23 mouse cellular contexts compared by ENCODE assay signal in the genomic region with DNA sequence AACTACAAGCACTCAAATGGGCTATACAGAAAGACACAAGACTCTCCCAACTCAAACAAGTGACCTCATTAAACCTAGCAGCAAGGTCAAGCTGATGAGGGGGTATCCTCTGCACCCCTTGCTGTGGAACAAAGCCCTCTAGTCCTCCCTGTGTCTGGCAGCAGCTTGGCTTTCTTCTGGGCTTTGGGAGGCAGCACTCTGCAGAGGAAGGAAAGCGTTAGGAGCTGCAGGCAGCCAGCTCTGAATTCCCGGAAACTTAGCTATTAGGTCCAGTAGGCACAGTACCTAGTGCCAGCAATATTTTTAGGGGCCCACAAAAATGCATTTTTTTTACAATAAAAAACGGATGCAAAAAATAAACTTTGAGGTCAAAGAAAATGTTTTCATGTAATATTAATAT. TPM values are rescaled to one million over a fixed set of nuclear protein-coding genes. Genes with fewer than 3 reads are reported as not detected.
DNase-seq lines count a peak whose midpoint lies in the region; ATAC-seq and TF ChIP-seq lines count a peak whose summit lies in the region.
"Had no signal": no experiment of that assay in that cellular context is flagged by ENCODE, and none has a peak within 500 bp of the region (broad histone marks: within the 10 kb centered on the region; RNA-seq: fewer than 3 reads in every experiment).

No protein-coding gene starts in this region.

- H3K9ac ChIP-seq in lung, embryonic 14.5 days, result no peak overlapping the region
- H3K9ac ChIP-seq in liver, embryonic 12.5 days, result no peak overlapping the region
- H3K9ac ChIP-seq in stomach, postnatal 0 days (ENCODE audit: low read length), result no peak overlapping the region
- H3K9ac ChIP-seq: forebrain, embryonic 12.5 days; heart, embryonic 15.5 days; limb, embryonic 12.5 days; liver, embryonic 14.5 days; midbrain, embryonic 12.5 days had no signal

- H3K27ac ChIP-seq in gastrocnemius, adult 2 months, result peak overlapping the region; percentile 66
- H3K27ac ChIP-seq in lung, embryonic 14.5 days (ENCODE audit: low read depth), result peak overlapping the region; percentile 7; the same call in 1 of the 2 replicates
- no peak overlapping the region for H3K27ac ChIP-seq in liver, embryonic 12.5 days
- H3K27ac ChIP-seq in stomach, postnatal 0 days (replicated peaks), result no peak overlapping the region
- H3K27ac ChIP-seq: forebrain, embryonic 12.5 days; hindbrain, embryonic 10.5 days; hindbrain, postnatal 0 days; liver, embryonic 14.5 days; midbrain, embryonic 12.5 days had no signal

- DNase-seq in gastrocnemius, adult 2 months, result no peak
- no peak for DNase-seq in gastrocnemius, postnatal 36 days
- DNase-seq in lung, embryonic 14.5 days, result peak; percentile 16
- no peak for DNase-seq in lung, adult 18-20 months
- peak; percentile 22 for DNase-seq in kidney, postnatal 10 days
- DNase-seq in lung, postnatal 25 days (ENCODE audit: low spot score), result peak; percentile 10
- no peak for DNase-seq in stomach, postnatal 0 days (ENCODE audit: low spot score)
- DNase-seq: adrenal gland, postnatal 25 days; cerebellum, adult 18-20 months; cerebellum, postnatal 36 days; gastrocnemius, postnatal 10 days; thymus, postnatal 36 days had no signal

- H3K9me3 ChIP-seq in lung, embryonic 14.5 days (ENCODE audit: low read depth, low read length), result no peaks in the 10 kb centered on the region
- no peaks in the 10 kb centered on the region for H3K9me3 ChIP-seq in liver, embryonic 12.5 days (replicated peaks)
- no peaks in the 10 kb centered on the region for H3K9me3 ChIP-seq in stomach, postnatal 0 days (ENCODE audit: control insufficient read depth, low read length)
- H3K9me3 ChIP-seq: forebrain, embryonic 12.5 days; G1E; heart, embryonic 15.5 days; hindbrain, embryonic 10.5 days; limb, embryonic 12.5 days; midbrain, embryonic 12.5 days had no signal

- no peak overlapping the region for H3K4me2 ChIP-seq in lung, embryonic 14.5 days
- no peak overlapping the region for H3K4me2 ChIP-seq in liver, embryonic 12.5 days
- H3K4me2 ChIP-seq in stomach, postnatal 0 days (replicated peaks; ENCODE audit: low read depth), result no peak overlapping the region
- H3K4me2 ChIP-seq: forebrain, embryonic 12.5 days; heart, embryonic 15.5 days; limb, embryonic 12.5 days; midbrain, embryonic 12.5 days had no signal

- no peak overlapping the region for H3K4me3 ChIP-seq in gastrocnemius, adult 2 months
- no peak overlapping the region for H3K4me3 ChIP-seq in lung, embryonic 14.5 days (ENCODE audit: low read depth, low read length)
- H3K4me3 ChIP-seq in liver, embryonic 12.5 days, result no peak overlapping the region
- no peak overlapping the region for H3K4me3 ChIP-seq in stomach, postnatal 0 days (ENCODE audit: low read depth, low read length)
- H3K4me3 ChIP-seq: forebrain, embryonic 12.5 days; heart, embryonic 15.5 days; hindbrain, embryonic 10.5 days; limb, embryonic 12.5 days; midbrain, embryonic 12.5 days had no signal

- no peaks in the 10 kb centered on the region for H3K4me1 ChIP-seq in lung, embryonic 14.5 days (ENCODE audit: insufficient read depth)
- peaks cover 22% of the 10 kb centered on the region for H3K4me1 ChIP-seq in liver, embryonic 12.5 days
- H3K4me1 ChIP-seq in stomach, postnatal 0 days (replicated peaks; ENCODE audit: control insufficient read depth, insufficient read depth), result no peaks in the 10 kb centered on the region

- no peak for TF ChIP-seq EP300 in stomach, postnatal 0 days (optimal IDR thresholded peaks at IDR 0.05)

- intact Hi-C loops in gastrocnemius, adult 2 months (cut with DNase I), result no loop called here
- intact Hi-C loops in gastrocnemius, postnatal 36 days (cut with DNase I), result no loop called here

- no peak for TF ChIP-seq CTCF in gastrocnemius, adult 2 months (IDR thresholded peaks at IDR 0.05)
- TF ChIP-seq CTCF in lung, embryonic 14.5 days (IDR thresholded peaks at IDR 0.05; ENCODE audit: low read depth), result no peak
- no peak for TF ChIP-seq CTCF in stomach, postnatal 0 days (IDR thresholded peaks at IDR 0.05; ENCODE audit: low read depth)

- no peak for ATAC-seq in lung, embryonic 14.5 days (ENCODE audit: insufficient read depth)
- no peak for ATAC-seq in liver, embryonic 12.5 days
- ATAC-seq in stomach, postnatal 0 days (ENCODE audit: low FRiP score, low TSS enrichment), result no peak
- ATAC-seq: activated CD4-positive, CD25-positive, alpha-beta regulatory T cell, adult 4 months; hindbrain, postnatal 0 days had no signal

- H3K27me3 ChIP-seq in lung, embryonic 14.5 days (ENCODE audit: insufficient read depth, low read length), result 0 out of 2 replicates have a peak, but pooled peaks cover under 1% of the 10 kb centered on the region
- peaks cover 38% of the 10 kb centered on the region for H3K27me3 ChIP-seq in liver, embryonic 12.5 days (replicated peaks)
- H3K27me3 ChIP-seq in stomach, postnatal 0 days (ENCODE audit: control insufficient read depth, insufficient read depth, low read length), result no peaks in the 10 kb centered on the region
- H3K27me3 ChIP-seq: midbrain, embryonic 12.5 days had no signal

- WGBS in lung, embryonic 14.5 days, result 36% methylated on average over 3 of the region's 3 CpGs
- WGBS in liver, embryonic 12.5 days (ENCODE audit: insufficient replicate concordance), result 45% methylated on average over 3 of the region's 3 CpGs
- 34% methylated on average over 3 of the region's 3 CpGs for WGBS in stomach, postnatal 0 days

- no peaks in the 10 kb centered on the region for H3K36me3 ChIP-seq in lung, embryonic 14.5 days (ENCODE audit: insufficient read depth)
- H3K36me3 ChIP-seq in liver, embryonic 12.5 days, result no peaks in the 10 kb centered on the region
- H3K36me3 ChIP-seq in stomach, postnatal 0 days (ENCODE audit: control insufficient read depth, insufficient read depth, low read length), result no peaks in the 10 kb centered on the region
- H3K36me3 ChIP-seq: forebrain, embryonic 12.5 days; G1E; heart, embryonic 15.5 days; hindbrain, embryonic 10.5 days; limb, embryonic 12.5 days; midbrain, embryonic 12.5 days had no signal

RNA-seq across cellular contexts. Expression of a gene that starts 3.1 kb away (rescaled TPM):
- 1 to 10 TPM; 4.6 to 8.6 TPM for total RNA-seq in gastrocnemius, adult 2 months (2021)
- 10 to 100 TPM in 1 of 2 experiments, 1 to 10 TPM in 1; 7.0 to 10.4 TPM for total RNA-seq in gastrocnemius, postnatal 36 days (2021)
- polyA plus RNA-seq in lung, embryonic 14.5 days (2014; fragmentation: Nextera tagmentation; extraction: Ambion mirVana), result 5.6 and 5.7 TPM in 2 replicates
- polyA plus RNA-seq in liver, embryonic 12.5 days (2016; fragmentation: Nextera tagmentation; extraction: Ambion mirVana), result 3.7 and 3.8 TPM in 2 replicates
- 4.7 and 4.9 TPM in 2 replicates for polyA plus RNA-seq in stomach, postnatal 0 days (2015; fragmentation: Nextera tagmentation; extraction: Ambion mirVana)

RNA-seq across cellular contexts. Expression of a gene that starts 18.4 kb away (rescaled TPM):
- 1 to 10 TPM; 1.1 to 1.3 TPM for total RNA-seq in gastrocnemius, adult 2 months (2021)
- 1 to 10 TPM; 1.1 to 1.3 TPM for total RNA-seq in gastrocnemius, postnatal 36 days (2021)
- 3.9 and 5.2 TPM in 2 replicates for polyA plus RNA-seq in lung, embryonic 14.5 days (2014; fragmentation: Nextera tagmentation; extraction: Ambion mirVana)
- polyA plus RNA-seq in liver, embryonic 12.5 days (2016; fragmentation: Nextera tagmentation; extraction: Ambion mirVana), result 0.42 and 0.48 TPM in 2 replicates
- 6.1 and 6.9 TPM in 2 replicates for polyA plus RNA-seq in stomach, postnatal 0 days (2015; fragmentation: Nextera tagmentation; extraction: Ambion mirVana)
- total RNA-seq: monocyte, adult 5-6 weeks had no signal

Comparison
In these comparisons a context has a peak if more than half of its experiments do, and no peak if none do; other contexts are left out.
1. DNase-seq: peak in lung, embryonic 14.5 days (single experiment), kidney, postnatal 10 days (single experiment) and lung, postnatal 25 days (single experiment); none in gastrocnemius, adult 2 months (single experiment), gastrocnemius, postnatal 36 days (0 of 2), lung, adult 18-20 months (0 of 2) and stomach, postnatal 0 days (single experiment).
2. H3K27ac ChIP-seq: peak in gastrocnemius, adult 2 months (single experiment) and lung, embryonic 14.5 days (single experiment); none in liver, embryonic 12.5 days (single experiment) and stomach, postnatal 0 days (single experiment).